Mouse (Mus musculus): ENCODE data around the gene Gm28051. TPM values are rescaled to one million over a fixed set of nuclear protein-coding genes. Genes with fewer than 3 reads are reported as not detected.

Gene Gm28051
- polyA plus RNA-seq, 1 experiment = not detected

DNA sequence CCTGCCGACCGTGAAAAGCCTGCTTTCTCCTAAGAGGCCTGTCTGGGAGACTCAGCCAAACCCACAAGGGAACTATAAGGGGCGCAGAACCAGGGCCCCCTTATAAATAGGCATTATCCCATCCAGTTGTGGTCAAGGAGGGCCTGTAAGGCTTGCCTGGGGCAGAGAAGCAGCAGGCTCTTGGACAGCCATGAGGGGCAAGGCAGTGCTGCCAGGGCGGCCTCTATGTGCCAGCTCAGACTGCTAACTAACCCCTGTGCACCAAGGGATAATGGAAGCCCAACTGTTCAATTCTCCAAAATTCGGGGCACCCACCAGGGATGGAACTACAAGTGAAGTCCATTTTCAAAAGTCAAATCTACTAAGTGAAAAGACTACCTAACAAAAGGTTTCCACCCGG is 54.1 kb downstream of the Gm28051 start:
- Histone ChIP-seq H3K9me3 (no peaks in the 10 kb centered on the region), H3K4me3 (replicated peaks) (peak overlapping the region; percentile 94), H3K27me3 (replicated peaks) (peaks cover 1% of the 10 kb centered on the region), H3K36me3 (replicated peaks; ENCODE audit: low read length) (no peaks in the 10 kb centered on the region), H3K4me1 (peaks cover 77% of the 10 kb centered on the region)
- TF ChIP-seq FLI1 (IDR thresholded peaks at IDR 0.05; ENCODE audit: low read length) (no peak), GATA1 (IDR thresholded peaks at IDR 0.05; ENCODE audit: borderline replicate concordance, low read length) (no peak)

- H3K4me3 ChIP-seq (replicated peaks) = peak overlapping the region; percentile 94
- no peaks in the 10 kb centered on the region for H3K36me3 ChIP-seq (replicated peaks; ENCODE audit: low read length)
- peaks cover 77% of the 10 kb centered on the region for H3K4me1 ChIP-seq
Measured at GRCm38 (mm10) chr12:102703111-102703412, 54.5 kb downstream of the Gm28051 start.

GRCm38 (mm10) chr12:102702356-102703110 is 55.0 kb downstream of the Gm28051 start:
- TF ChIP-seq GATA1 (IDR thresholded peaks at IDR 0.05; ENCODE audit: borderline replicate concordance, low read length) (no peak), FLI1 (IDR thresholded peaks at IDR 0.05; ENCODE audit: low read length) (no peak)
- Histone ChIP-seq H3K36me3 (replicated peaks; ENCODE audit: low read length) (no peaks in the 10 kb centered on the region), H3K27me3 (replicated peaks) (peaks cover 1% of the 10 kb centered on the region), H3K9me3 (no peaks in the 10 kb centered on the region), H3K4me3 (replicated peaks) (peak overlapping the region; percentile 94), H3K4me1 (peaks cover 79% of the 10 kb centered on the region)

More at GRCm38 (mm10) chr12:102703111-102703412, 54.5 kb downstream of the Gm28051 start:
- no peak for TF ChIP-seq FLI1 (IDR thresholded peaks at IDR 0.05; ENCODE audit: low read length)
- no peak for TF ChIP-seq GATA1 (IDR thresholded peaks at IDR 0.05; ENCODE audit: borderline replicate concordance, low read length)
- no peaks in the 10 kb centered on the region for H3K9me3 ChIP-seq
- H3K27me3 ChIP-seq (replicated peaks) = peaks cover 1% of the 10 kb centered on the region

- TF ChIP-seq GATA1 (IDR thresholded peaks at IDR 0.05; ENCODE audit: borderline replicate concordance, low read length) (no peak), FLI1 (IDR thresholded peaks at IDR 0.05; ENCODE audit: low read length) (no peak)
Measured at GRCm38 (mm10) chr12:102701691-102702207, 55.8 kb downstream of the Gm28051 start.

GRCm38 (mm10) chr12:102700453-102700852 is 57.1 kb downstream of the Gm28051 start:
- Histone ChIP-seq H3K9me3 (no peaks in the 10 kb centered on the region), H3K36me3 (replicated peaks; ENCODE audit: low read length) (peaks cover 3% of the 10 kb centered on the region), H3K4me1 (peaks cover 91% of the 10 kb centered on the region), H3K27me3 (replicated peaks) (no peaks in the 10 kb centered on the region), H3K4me3 (replicated peaks) (no peak overlapping the region)
- TF ChIP-seq GATA1 (IDR thresholded peaks at IDR 0.05; ENCODE audit: borderline replicate concordance, low read length) (no peak), FLI1 (IDR thresholded peaks at IDR 0.05; ENCODE audit: low read length) (no peak)

More at GRCm38 (mm10) chr12:102701691-102702207, 55.8 kb downstream of the Gm28051 start:
- no peaks in the 10 kb centered on the region for H3K36me3 ChIP-seq (replicated peaks; ENCODE audit: low read length)
- H3K27me3 ChIP-seq (replicated peaks) = no peaks in the 10 kb centered on the region
- no peak overlapping the region for H3K4me3 ChIP-seq (replicated peaks)
- H3K9me3 ChIP-seq = no peaks in the 10 kb centered on the region
- peaks cover 87% of the 10 kb centered on the region for H3K4me1 ChIP-seq

DNA sequence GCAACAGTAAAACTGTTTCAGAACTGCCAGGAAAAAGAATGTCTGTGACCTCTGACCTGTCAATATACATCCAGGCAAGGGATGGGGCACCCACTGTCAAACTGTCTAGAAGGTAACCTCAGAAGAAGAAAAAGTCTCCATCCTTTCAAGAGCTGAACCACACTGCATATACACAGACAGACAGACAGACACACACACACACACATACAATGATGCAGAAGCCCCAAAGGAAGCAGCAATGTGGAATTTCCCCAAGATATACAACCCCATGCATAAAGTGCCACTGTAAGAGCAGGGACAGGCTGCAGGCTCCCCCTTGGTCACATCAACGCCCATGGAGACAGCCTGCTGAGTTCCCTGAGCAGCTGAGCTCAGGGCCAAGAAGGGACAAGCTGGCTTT is 58.4 kb downstream of the Gm28051 start:
- peaks cover 3% of the 10 kb centered on the region for H3K36me3 ChIP-seq (replicated peaks; ENCODE audit: low read length)
- TF ChIP-seq GATA1 (IDR thresholded peaks at IDR 0.05; ENCODE audit: borderline replicate concordance, low read length) (no peak), FLI1 (IDR thresholded peaks at IDR 0.05; ENCODE audit: low read length) (no peak)
- H3K4me3 ChIP-seq (replicated peaks) = peak overlapping the region; percentile 26
- H3K27me3 ChIP-seq (replicated peaks) = no peaks in the 10 kb centered on the region
- no peaks in the 10 kb centered on the region for H3K9me3 ChIP-seq
- peaks cover 94% of the 10 kb centered on the region for H3K4me1 ChIP-seq

GRCm38 (mm10) chr12:102698089-102698684 is 59.4 kb downstream of the Gm28051 start:
- peaks cover 84% of the 10 kb centered on the region for H3K4me1 ChIP-seq

GRCm38 (mm10) chr12:102697381-102697780 is 60.2 kb downstream of the Gm28051 start:
- Histone ChIP-seq H3K4me1 (peaks cover 78% of the 10 kb centered on the region), H3K27me3 (replicated peaks) (no peaks in the 10 kb centered on the region), H3K4me3 (replicated peaks) (no peak overlapping the region), H3K9me3 (no peaks in the 10 kb centered on the region), H3K36me3 (replicated peaks; ENCODE audit: low read length) (peaks cover 11% of the 10 kb centered on the region)
- no peak for TF ChIP-seq GATA1 (IDR thresholded peaks at IDR 0.05; ENCODE audit: borderline replicate concordance, low read length)
- no peak for TF ChIP-seq FLI1 (IDR thresholded peaks at IDR 0.05; ENCODE audit: low read length)

More at GRCm38 (mm10) chr12:102698089-102698684, 59.4 kb downstream of the Gm28051 start:
- no peaks in the 10 kb centered on the region for H3K9me3 ChIP-seq
- H3K4me3 ChIP-seq (replicated peaks) = peak overlapping the region; percentile 50
- no peaks in the 10 kb centered on the region for H3K27me3 ChIP-seq (replicated peaks)
- TF ChIP-seq GATA1 (IDR thresholded peaks at IDR 0.05; ENCODE audit: borderline replicate concordance, low read length) (no peak), FLI1 (IDR thresholded peaks at IDR 0.05; ENCODE audit: low read length) (no peak)
- peaks cover 8% of the 10 kb centered on the region for H3K36me3 ChIP-seq (replicated peaks; ENCODE audit: low read length)

- H3K36me3 ChIP-seq (replicated peaks; ENCODE audit: low read length) = peaks cover 12% of the 10 kb centered on the region
- H3K27me3 ChIP-seq (replicated peaks) = no peaks in the 10 kb centered on the region
- no peak overlapping the region for H3K4me3 ChIP-seq (replicated peaks)
- no peaks in the 10 kb centered on the region for H3K9me3 ChIP-seq
- no peak for TF ChIP-seq FLI1 (IDR thresholded peaks at IDR 0.05; ENCODE audit: low read length)
- no peak for TF ChIP-seq GATA1 (IDR thresholded peaks at IDR 0.05; ENCODE audit: borderline replicate concordance, low read length)
- peaks cover 78% of the 10 kb centered on the region for H3K4me1 ChIP-seq
Measured at GRCm38 (mm10) chr12:102696635-102697354, 60.8 kb downstream of the Gm28051 start.
